Mouse (Mus musculus) thymus, adult 2 months (tissue): ENCODE data around the gene Fhit.

ENCODE experiments used
- CTCF ChIP-seq: fragments of 200-500 bp; IDR thresholded peaks from 2 replicates; pipeline ENCODE4 v1.5.1; 2012; ENCODE audit warnings: mild to moderate bottlenecking, control low read depth, low read length, moderate library complexity, borderline replicate concordance; ENCODE audit not compliant: control insufficient read depth, poor library complexity, insufficient read depth; ENCODE audit errors: extremely low read depth
- POLR2A ChIP-seq: fragments of 200-500 bp; IDR thresholded peaks from 2 replicates; pipeline ENCODE4 v1.6.1; 2012; ENCODE audit warnings: mild to moderate bottlenecking, low read length, control low read depth, moderate library complexity; ENCODE audit not compliant: control insufficient read depth, poor library complexity, insufficient read depth; ENCODE audit errors: extremely low read depth

- TF ChIP-seq CTCF = no peak
- no peak for TF ChIP-seq POLR2A
Observed at GRCm38 (mm10) chr14:9688664-9689257, 1473.1 kb downstream of the Fhit start.
